Mouse (Mus musculus): ENCODE measurements around the gene Xylt1. TPM values are rescaled to one million over a fixed set of nuclear protein-coding genes. Genes with fewer than 3 reads are reported as not detected.

Gene Xylt1
- total and polyA plus RNA-seq, 3 experiments: 9.0 to 13.3 TPM; not detected in 1

GRCm38 (mm10) chr7:117553228-117553627, 172.4 kb downstream of the Xylt1 start:
- Histone ChIP-seq H3K4me3 (ENCODE audit: control insufficient read depth in 1 of 2, insufficient read depth in 1 of 2, low read depth in 2 of 2, low read length in 2 of 2) (no peak overlapping the region), H3K36me3 (ENCODE audit: control insufficient read depth in 1 of 2, insufficient read depth in 2 of 2, low read length in 2 of 2) (peaks cover 4 to 5% of the 10 kb centered on the region in 2 experiments; a peak in 3 of 4 replicates), H3K79me2 (ENCODE audit: control insufficient read depth, insufficient read depth, low read length, poor library complexity) (no peaks in the 10 kb centered on the region), H3K9me3 (replicated peaks; ENCODE audit: insufficient read depth, low read length) (no peaks in the 10 kb centered on the region), H3K4me1 (ENCODE audit: control insufficient read depth in 1 of 2, insufficient read depth in 2 of 2, low read length in 2 of 2) (peaks cover 0 to 3% of the 10 kb centered on the region in 2 experiments; a peak in 2 of 4 replicates), H3K27ac (ENCODE audit: control insufficient read depth, low read depth, low read length) (no peak overlapping the region), H3K27me3 (ENCODE audit: control insufficient read depth in 1 of 2, insufficient read depth in 2 of 2, low read length in 2 of 2) (no peaks in the 10 kb centered on the region), H3K9ac (ENCODE audit: control insufficient read depth, low read depth, low read length, poor library complexity, severe bottlenecking) (no peak overlapping the region)
- no peak for TF ChIP-seq MAFK (IDR thresholded peaks at IDR 0.05; ENCODE audit: borderline replicate concordance, low read depth, low read length)
- no peak for DNase-seq (ENCODE audit: low read depth, low spot score)

GRCm38 (mm10) chr7:117555735-117556134, 175.0 kb downstream of the Xylt1 start:
- Histone ChIP-seq H3K36me3 (ENCODE audit: control insufficient read depth in 1 of 2, insufficient read depth in 2 of 2, low read length in 2 of 2) (peaks cover 0 to 4% of the 10 kb centered on the region in 2 experiments; a peak in 3 of 4 replicates), H3K27ac (ENCODE audit: control insufficient read depth, low read depth, low read length) (no peak overlapping the region), H3K9me3 (replicated peaks; ENCODE audit: insufficient read depth, low read length) (no peaks in the 10 kb centered on the region), H3K79me2 (ENCODE audit: control insufficient read depth, insufficient read depth, low read length, poor library complexity) (no peaks in the 10 kb centered on the region), H3K27me3 (ENCODE audit: control insufficient read depth in 1 of 2, insufficient read depth in 2 of 2, low read length in 2 of 2) (no peaks in the 10 kb centered on the region), H3K4me3 (ENCODE audit: control insufficient read depth in 1 of 2, insufficient read depth in 1 of 2, low read depth in 2 of 2, low read length in 2 of 2) (no peak overlapping the region), H3K4me1 (ENCODE audit: control insufficient read depth in 1 of 2, insufficient read depth in 2 of 2, low read length in 2 of 2) (peaks cover 0 to 3% of the 10 kb centered on the region in 2 experiments; a peak in 2 of 4 replicates), H3K9ac (ENCODE audit: control insufficient read depth, low read depth, low read length, poor library complexity, severe bottlenecking) (no peak overlapping the region)
- DNase-seq (ENCODE audit: low read depth, low spot score): peak; percentile 76
- peak; percentile 64 for TF ChIP-seq GATA1 (IDR thresholded peaks at IDR 0.05; ENCODE audit: low read depth, low read length)
- no peak for TF ChIP-seq SMC3 (IDR thresholded peaks at IDR 0.05; ENCODE audit: low read depth, low read length)
- TF ChIP-seq USF2 (IDR thresholded peaks at IDR 0.05; ENCODE audit: borderline replicate concordance in 1 of 2, insufficient read depth in 1 of 2, low read depth in 1 of 2, low read length in 2 of 2): no peak
- TF ChIP-seq POLR2AphosphoS2 (IDR thresholded peaks at IDR 0.05; ENCODE audit: low read length): no peak
- TF ChIP-seq CHD1 (IDR thresholded peaks at IDR 0.05; ENCODE audit: low read depth, low read length): no peak
- no peak for TF ChIP-seq ZC3H11A (IDR thresholded peaks at IDR 0.05; ENCODE audit: low read depth, low read length)
- TF ChIP-seq BHLHE40 (IDR thresholded peaks at IDR 0.05; ENCODE audit: borderline replicate concordance, low read depth, low read length): no peak
- TF ChIP-seq MXI1 (IDR thresholded peaks at IDR 0.05; ENCODE audit: low read depth, low read length): no peak

- Histone ChIP-seq H3K79me2 (ENCODE audit: control insufficient read depth, insufficient read depth, low read length, poor library complexity) (no peaks in the 10 kb centered on the region), H3K4me3 (ENCODE audit: control insufficient read depth in 1 of 2, insufficient read depth in 1 of 2, low read depth in 2 of 2, low read length in 2 of 2) (no peak overlapping the region), H3K9me3 (replicated peaks; ENCODE audit: insufficient read depth, low read length) (no peaks in the 10 kb centered on the region), H3K9ac (ENCODE audit: control insufficient read depth, low read depth, low read length, poor library complexity, severe bottlenecking) (no peak overlapping the region), H3K4me1 (ENCODE audit: control insufficient read depth in 1 of 2, insufficient read depth in 2 of 2, low read length in 2 of 2) (peaks cover 0 to 3% of the 10 kb centered on the region in 2 experiments; a peak in 2 of 4 replicates), H3K27me3 (ENCODE audit: control insufficient read depth in 1 of 2, insufficient read depth in 2 of 2, low read length in 2 of 2) (no peaks in the 10 kb centered on the region), H3K36me3 (ENCODE audit: control insufficient read depth in 1 of 2, insufficient read depth in 2 of 2, low read length in 2 of 2) (peaks cover 0 to 4% of the 10 kb centered on the region in 2 experiments; a peak in 3 of 4 replicates), H3K27ac (ENCODE audit: control insufficient read depth, low read depth, low read length) (no peak overlapping the region)
- no peak for TF ChIP-seq NRF1 (IDR thresholded peaks at IDR 0.05; ENCODE audit: insufficient read depth, low read depth, low read length, poor library complexity, severe bottlenecking)
- TF ChIP-seq ZNF384 (IDR thresholded peaks at IDR 0.05; ENCODE audit: low read depth, low read length): no peak
- no peak for DNase-seq (ENCODE audit: low read depth, low spot score)
These were observed 177.4 kb downstream of the Xylt1 start for GRCm38 (mm10) chr7:117558166-117558565.

Data from MEL (cell line).